Mouse (Mus musculus) adrenal gland, adult (tissue): ENCODE results near the gene Gm17268.
A peak's percentile ranks its signal among the peaks of the same experiment; 100 is the strongest.

Experiments
- DNase-seq, 2 experiments: peaks; one replicate each; pipeline ENCODE4 v3.0.0; 2022 to 2023; ENCODE audit warnings: low spot score in 1 of 2; ENCODE audit not compliant: inconsistent age in 2 of 2

The Gm17268 gene

GRCm38 (mm10) chr11:82032678-82033344 lies 5.6 kb downstream of the Gm17268 start:
- DNase-seq: peak; percentile 68 to 83

- DNase-seq: no peak
Observed at GRCm38 (mm10) chr11:82032136-82032535, 6.2 kb downstream of the Gm17268 start.

GRCm38 (mm10) chr11:82030171-82030570 lies 8.2 kb downstream of the Gm17268 start:
- DNase-seq: peak; percentile 63 to 79

DNA sequence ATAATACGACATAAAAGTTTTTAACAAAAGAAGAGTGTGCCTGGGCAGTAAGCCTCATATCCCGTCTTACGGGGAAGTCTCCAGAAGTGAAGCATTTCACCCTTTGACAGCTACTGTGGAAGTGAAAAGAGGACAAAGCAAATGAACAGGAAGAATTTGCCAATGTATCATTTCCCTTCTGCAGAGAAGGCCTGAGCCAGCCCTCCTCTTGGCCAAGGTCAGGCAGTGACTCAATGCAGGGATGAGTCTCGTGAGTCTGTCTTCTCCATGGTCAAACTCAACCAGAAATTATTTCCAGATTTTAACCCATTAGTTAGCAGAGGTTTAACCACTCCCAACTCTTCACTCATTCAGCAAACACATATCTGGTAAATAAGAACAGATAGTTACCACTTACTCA lies 14.6 kb downstream of the Gm17268 start:
- DNase-seq: peak; percentile 76 to 88

GRCm38 (mm10) chr11:82022504-82023056 lies 15.8 kb downstream of the Gm17268 start:
- DNase-seq: no peak

- no peak for DNase-seq
Observed at GRCm38 (mm10) chr11:82021406-82021805, 17.0 kb downstream of the Gm17268 start.

DNA sequence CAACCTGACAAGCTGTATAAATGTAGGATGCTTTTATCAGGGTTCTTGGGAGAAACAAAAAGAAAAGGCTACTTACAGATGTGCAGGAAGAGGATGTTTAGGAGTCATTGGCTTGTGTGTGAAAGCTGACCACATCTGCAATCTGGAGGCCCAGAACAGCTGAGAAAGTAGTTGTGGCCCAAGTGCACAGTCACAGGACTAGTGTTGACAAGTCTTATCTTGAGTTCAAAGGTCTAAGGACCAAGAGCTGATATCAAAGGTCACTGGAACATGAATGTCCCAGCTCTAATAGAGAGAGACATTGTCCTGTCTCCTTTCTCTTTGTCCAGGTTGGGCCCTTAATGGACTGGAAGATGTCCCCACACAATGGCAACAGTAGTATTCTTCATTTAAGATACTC lies 18.6 kb downstream of the Gm17268 start:
- no peak for DNase-seq

- no peak for DNase-seq
Observed at GRCm38 (mm10) chr11:82019389-82019788, 19.0 kb downstream of the Gm17268 start.

GRCm38 (mm10) chr11:82016181-82016780 lies 22.1 kb downstream of the Gm17268 start:
- no peak for DNase-seq

DNA sequence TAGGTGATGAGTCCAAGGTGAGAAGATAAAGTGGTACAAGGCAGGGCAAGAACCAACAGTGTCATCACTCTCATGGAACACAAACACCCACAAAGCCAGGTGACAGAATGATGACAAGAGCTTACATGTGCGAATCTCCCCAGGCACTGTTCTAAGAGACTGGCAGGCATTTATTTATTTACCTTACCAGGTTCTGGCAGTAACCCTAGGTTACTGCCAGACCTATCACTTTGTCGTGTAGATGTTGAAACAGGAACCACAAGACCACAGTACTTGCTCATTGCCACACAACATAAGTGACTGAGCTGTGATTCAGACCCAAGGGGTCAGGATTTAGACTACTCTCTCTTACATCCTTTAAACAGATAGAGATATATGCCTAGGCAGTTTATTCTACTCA lies 23.3 kb downstream of the Gm17268 start:
- no peak for DNase-seq

GRCm38 (mm10) chr11:82013756-82014155 lies 24.6 kb downstream of the Gm17268 start:
- DNase-seq: no peak

DNA sequence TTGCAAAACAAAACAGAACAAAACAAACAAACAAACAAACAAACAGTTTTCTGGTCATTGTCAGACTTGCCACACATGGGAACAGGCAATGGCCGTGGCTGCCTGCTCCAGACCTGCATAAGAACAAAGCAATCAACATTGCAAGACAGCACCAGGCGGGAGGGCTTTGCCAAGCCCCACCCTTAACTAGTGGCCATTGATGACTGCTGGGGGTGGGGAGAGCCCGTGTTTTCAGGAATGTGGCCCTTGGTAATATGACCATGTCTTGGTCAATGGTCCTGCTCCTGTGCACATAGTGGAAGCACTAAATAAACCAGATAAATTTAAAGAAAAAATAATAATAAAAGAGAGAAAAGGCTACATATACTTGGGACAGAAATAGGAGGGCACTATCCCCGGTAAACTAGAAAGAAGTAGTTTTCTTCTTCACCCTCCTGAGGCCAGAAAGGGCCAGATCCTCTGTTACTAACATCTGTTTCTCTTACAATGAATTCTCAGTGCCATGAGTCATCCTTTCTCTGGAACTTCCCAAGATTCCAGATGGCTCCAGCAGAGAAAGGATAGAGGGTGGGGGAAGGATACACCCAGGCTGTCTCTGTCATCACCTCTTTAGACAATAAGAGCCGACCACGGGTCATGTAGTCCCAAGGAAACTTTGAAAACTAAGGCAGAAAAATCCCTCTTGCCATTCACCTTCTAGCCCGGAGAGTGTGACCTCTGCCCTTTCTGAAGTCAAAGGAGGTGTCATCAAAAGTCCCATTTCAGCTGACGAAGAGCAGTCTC lies 26.8 kb downstream of the Gm17268 start:
- DNase-seq: peak in 1 of 2 experiments; percentile 38

- no peak for DNase-seq
Observed at GRCm38 (mm10) chr11:82010115-82010514, 28.2 kb downstream of the Gm17268 start.

DNA sequence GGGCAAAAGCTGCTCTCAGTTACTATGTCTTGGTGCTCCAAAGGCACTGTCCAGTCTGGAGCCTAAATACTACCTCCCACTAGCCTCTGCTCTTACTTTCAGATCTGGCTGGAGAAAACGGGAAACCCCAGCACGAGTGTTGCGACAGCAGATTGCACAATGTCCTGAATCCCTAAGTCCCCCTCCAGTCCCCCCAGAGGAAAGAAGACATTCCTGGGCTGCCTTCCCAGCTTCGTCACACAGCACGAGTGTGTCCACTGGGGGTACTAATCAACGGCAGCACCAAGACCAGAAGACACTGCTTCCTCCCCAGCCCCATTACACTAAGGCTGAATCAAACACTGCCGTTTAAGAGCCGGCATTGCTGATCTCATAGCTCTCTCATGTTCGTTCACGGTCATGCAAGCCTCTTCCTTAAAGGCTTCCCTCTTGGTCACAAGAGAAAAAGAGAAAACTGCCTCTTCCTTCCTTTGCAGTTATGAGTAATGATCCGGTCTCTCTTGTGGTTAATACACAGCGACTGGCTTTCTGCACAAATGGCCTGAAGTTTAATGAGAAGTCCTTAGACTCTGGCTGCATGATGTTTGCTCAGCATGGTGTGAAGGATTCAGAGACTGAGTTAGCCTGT lies 31.5 kb downstream of the Gm17268 start:
- peak; percentile 62 to 83 for DNase-seq

- no peak for DNase-seq
Observed at GRCm38 (mm10) chr11:82004810-82005209, 33.6 kb downstream of the Gm17268 start.

DNA sequence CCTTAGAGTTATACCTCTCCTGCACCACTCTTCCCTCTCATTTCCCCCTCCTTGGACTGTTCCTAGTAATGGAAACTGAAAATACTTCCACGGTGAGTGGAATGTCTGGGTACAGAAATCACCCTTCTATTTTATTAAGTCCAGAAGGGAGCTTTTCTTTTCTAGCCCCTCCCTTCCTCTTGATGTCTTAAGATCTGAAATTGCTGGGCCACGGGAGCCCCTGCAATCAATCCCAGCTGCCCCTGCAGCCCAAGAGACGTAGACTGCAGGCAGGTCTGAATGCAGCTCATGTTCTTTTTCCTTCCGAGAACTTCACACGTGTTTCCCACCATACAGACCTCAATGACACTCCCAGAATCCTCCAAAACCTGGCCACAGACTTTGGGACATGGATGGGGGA lies 37.8 kb downstream of the Gm17268 start:
- no peak for DNase-seq

GRCm38 (mm10) chr11:81999469-81999868 lies 38.9 kb downstream of the Gm17268 start:
- DNase-seq: no peak

GRCm38 (mm10) chr11:81998646-81999045 lies 39.7 kb downstream of the Gm17268 start:
- DNase-seq: no peak

DNA sequence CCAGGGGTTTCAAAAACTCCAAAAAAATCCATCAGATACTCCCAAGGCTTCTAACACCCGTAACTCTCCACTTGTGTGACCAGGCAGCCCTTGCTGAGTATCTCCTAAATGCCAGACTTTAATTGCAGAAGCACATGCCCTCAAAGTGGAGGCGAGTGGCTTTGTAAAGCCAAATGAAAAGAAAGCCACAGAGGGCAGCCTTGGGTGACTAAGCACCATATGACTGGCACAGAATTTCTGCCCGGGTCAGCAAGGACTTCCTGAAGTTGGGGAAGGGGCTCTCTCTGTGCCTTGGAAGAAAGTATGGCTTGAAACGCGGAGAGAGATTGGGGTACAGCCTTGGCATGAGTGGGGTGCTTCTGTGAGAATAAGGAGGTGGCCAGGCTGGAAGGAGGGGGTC lies 41.3 kb downstream of the Gm17268 start:
- peak in 1 of 2 experiments; percentile 58 for DNase-seq

- DNase-seq: peak; percentile 77 to 94
Observed at GRCm38 (mm10) chr11:81996172-81996841, 42.1 kb downstream of the Gm17268 start.

- peak; percentile 54 to 90 for DNase-seq
Observed at GRCm38 (mm10) chr11:81983146-81983545, 55.2 kb downstream of the Gm17268 start.
